Mouse (Mus musculus) ovary, postnatal 14 days (tissue): Measurements from ENCODE around the gene 4930595D18Rik.

ENCODE experiments used
- DNase-seq: peaks from one replicate; pipeline ENCODE4 v3.0.0; 2022; ENCODE audit warnings: low spot score

Gene 4930595D18Rik

GRCm38 (mm10) chr12:111165831-111166591 is 18.3 kb downstream of the 4930595D18Rik start, which contains the start of gene Traf3:
Gene Traf3, plus strand, starts transcription at chr12:111166370.
- DNase-seq = peak; percentile 60

GRCm38 (mm10) chr12:111165146-111165812 is 19.0 kb downstream of the 4930595D18Rik start:
- no peak for DNase-seq

GRCm38 (mm10) chr12:111164310-111164751 is 20.0 kb downstream of the 4930595D18Rik start:
- DNase-seq = peak; percentile 85

- no peak for DNase-seq
These were observed 21.8 kb downstream of the 4930595D18Rik start for GRCm38 (mm10) chr12:111162312-111163061.

GRCm38 (mm10) chr12:111161943-111162311 is 22.4 kb downstream of the 4930595D18Rik start:
- DNase-seq = no peak

GRCm38 (mm10) chr12:111160871-111161270 is 23.4 kb downstream of the 4930595D18Rik start:
- no peak for DNase-seq

GRCm38 (mm10) chr12:111159659-111160428 is 24.4 kb downstream of the 4930595D18Rik start:
- no peak for DNase-seq

GRCm38 (mm10) chr12:111155756-111156155 is 28.5 kb downstream of the 4930595D18Rik start:
- no peak for DNase-seq

GRCm38 (mm10) chr12:111154641-111155040 is 29.6 kb downstream of the 4930595D18Rik start:
- no peak for DNase-seq

- DNase-seq = no peak
These were observed 30.3 kb downstream of the 4930595D18Rik start for GRCm38 (mm10) chr12:111153946-111154345.

GRCm38 (mm10) chr12:111152981-111153710 is 31.1 kb downstream of the 4930595D18Rik start:
- no peak for DNase-seq

- no peak for DNase-seq
These were observed 31.7 kb downstream of the 4930595D18Rik start for GRCm38 (mm10) chr12:111152579-111152978.

- DNase-seq = no peak
These were observed 32.7 kb downstream of the 4930595D18Rik start for GRCm38 (mm10) chr12:111151422-111152156.

GRCm38 (mm10) chr12:111150236-111150596 is 34.1 kb downstream of the 4930595D18Rik start:
- DNase-seq = no peak

GRCm38 (mm10) chr12:111149495-111150235 is 34.6 kb downstream of the 4930595D18Rik start:
- DNase-seq = no peak

- DNase-seq = no peak
These were observed 39.0 kb downstream of the 4930595D18Rik start for GRCm38 (mm10) chr12:111145269-111145668.

- no peak for DNase-seq
These were observed 39.7 kb downstream of the 4930595D18Rik start for GRCm38 (mm10) chr12:111144598-111144997.

- no peak for DNase-seq
These were observed 40.7 kb downstream of the 4930595D18Rik start for GRCm38 (mm10) chr12:111143509-111144063.

GRCm38 (mm10) chr12:111143005-111143508 is 41.2 kb downstream of the 4930595D18Rik start:
- DNase-seq = no peak
